Comparison of ENCODE assay signal across 13 mouse cellular contexts in genomic region chr10:41403893-41404612, GRCm38 (mm10). TPM values are rescaled to one million over a fixed set of nuclear protein-coding genes. Genes with fewer than 3 reads are reported as not detected.
DNase-seq lines count a peak whose midpoint lies in the region; ATAC-seq and TF ChIP-seq lines count a peak whose summit lies in the region.
"Had no signal": no experiment of that assay in that cellular context is flagged by ENCODE, and none has a peak within 500 bp of the region (broad histone marks: within the 10 kb centered on the region; RNA-seq: fewer than 3 reads in every experiment).

No protein-coding gene starts in this region.

- H3K4me1 ChIP-seq in hindbrain, postnatal 0 days (ENCODE audit: insufficient read depth, low read length), result no peaks in the 10 kb centered on the region
- H3K4me1 ChIP-seq in hindbrain, embryonic 11.5 days (replicated peaks; ENCODE audit: control insufficient read depth, insufficient read depth, low read length), result no peaks in the 10 kb centered on the region

- no peak overlapping the region for H3K4me3 ChIP-seq in hindbrain, postnatal 0 days (ENCODE audit: low read length)
- H3K4me3 ChIP-seq in hindbrain, embryonic 11.5 days (ENCODE audit: low read depth, low read length), result no peak overlapping the region

- H3K27ac ChIP-seq in hindbrain, postnatal 0 days, result no peak overlapping the region
- H3K27ac ChIP-seq in hindbrain, embryonic 11.5 days (ENCODE audit: low read depth, low read length), result no peak overlapping the region
- H3K27ac ChIP-seq: macrophage had no signal

- peak; percentile 64 for TF ChIP-seq CTCF in hindbrain, postnatal 0 days (IDR thresholded peaks at IDR 0.05; ENCODE audit: low read depth)

- H3K27me3 ChIP-seq in hindbrain, postnatal 0 days (ENCODE audit: insufficient read depth, low read length), result no peaks in the 10 kb centered on the region
- H3K27me3 ChIP-seq in hindbrain, embryonic 11.5 days (ENCODE audit: control insufficient read depth, insufficient read depth, low read length), result no peaks in the 10 kb centered on the region
- no peaks in the 10 kb centered on the region for H3K27me3 ChIP-seq in splenic B cell, adult 2 months (ENCODE audit: control insufficient read depth, insufficient read depth, low read length, poor library complexity, severe bottlenecking)

- WGBS in hindbrain, postnatal 0 days, result 34% methylated on average over 3 of the region's 3 CpGs
- WGBS in hindbrain, embryonic 11.5 days, result 52% methylated on average over 3 of the region's 3 CpGs

- DNase-seq in hindbrain, postnatal 0 days (ENCODE audit: low spot score), result peak; percentile 76
- DNase-seq in hindbrain, embryonic 11.5 days (ENCODE audit: low spot score), result no peak
- DNase-seq in right cerebral cortex, adult 18-20 months, result peak; percentile 6
- DNase-seq in right cerebral cortex, postnatal 4 days, result no peak
- peak; percentile 6 for DNase-seq in brain, embryonic 18.5 days (ENCODE audit: low read depth, low spot score)
- peak; percentile 36 for DNase-seq in splenic B cell, adult 2 months (ENCODE audit: low read depth, low spot score)
- no peak for DNase-seq in ovary, adult 18-20 months (ENCODE audit: low spot score)
- no peak for DNase-seq in thymus, postnatal 25 days
- DNase-seq: heart, adult 18-20 months; spleen, adult 18-20 months had no signal

- no peak overlapping the region for H3K9ac ChIP-seq in hindbrain, postnatal 0 days (replicated peaks; ENCODE audit: low read length)
- no peak overlapping the region for H3K9ac ChIP-seq in hindbrain, embryonic 11.5 days (ENCODE audit: low read depth, low read length)

- H3K9me3 ChIP-seq in hindbrain, postnatal 0 days (ENCODE audit: low read length), result no peaks in the 10 kb centered on the region
- no peaks in the 10 kb centered on the region for H3K9me3 ChIP-seq in hindbrain, embryonic 11.5 days (ENCODE audit: control insufficient read depth, low read length)
- H3K9me3 ChIP-seq: G1E had no signal

- H3K36me3 ChIP-seq in hindbrain, postnatal 0 days (ENCODE audit: insufficient read depth, low read length), result no peaks in the 10 kb centered on the region
- H3K36me3 ChIP-seq in hindbrain, embryonic 11.5 days (ENCODE audit: control insufficient read depth, insufficient read depth, low read length), result no peaks in the 10 kb centered on the region
- H3K36me3 ChIP-seq in splenic B cell, adult 2 months (ENCODE audit: control insufficient read depth, insufficient read depth, low read length, poor library complexity, severe bottlenecking), result no peaks in the 10 kb centered on the region
- H3K36me3 ChIP-seq: G1E had no signal

- ATAC-seq in hindbrain, postnatal 0 days, result no peak
- no peak for ATAC-seq in hindbrain, embryonic 11.5 days (ENCODE audit: low FRiP score)
- ATAC-seq: inflammation-experienced regulatory T-cells, adult 6 months had no signal

- H3K4me2 ChIP-seq in hindbrain, postnatal 0 days (ENCODE audit: low read depth, low read length), result no peak overlapping the region
- H3K4me2 ChIP-seq in hindbrain, embryonic 11.5 days (replicated peaks; ENCODE audit: low read depth, low read length), result no peak overlapping the region

RNA-seq across cellular contexts. Expression of gene Zbtb24, which starts 46.1 kb away (rescaled TPM):
- total RNA-seq in hindbrain, postnatal 0 days (2014; rRNA removed), result 19.8 and 21.0 TPM in 2 replicates
- 14.3 and 16.6 TPM in 2 replicates for polyA plus RNA-seq in hindbrain, postnatal 0 days (2015; fragmentation: Nextera tagmentation; extraction: Ambion mirVana)
- 20.1 TPM in 2 replicates for polyA plus RNA-seq in hindbrain, embryonic 11.5 days (2014; fragmentation: Nextera tagmentation; extraction: Ambion mirVana)

Comparison
In these comparisons a context has a peak if more than half of its experiments do, and no peak if none do; other contexts are left out.
1. DNase-seq: peak in hindbrain, postnatal 0 days (single experiment), right cerebral cortex, adult 18-20 months (single experiment), brain, embryonic 18.5 days (single experiment) and splenic B cell, adult 2 months (single experiment); none in hindbrain, embryonic 11.5 days (single experiment), right cerebral cortex, postnatal 4 days (single experiment), ovary, adult 18-20 months (single experiment) and thymus, postnatal 25 days (single experiment).